Mouse (Mus musculus): ENCODE data around the gene Doc2b. TPM values are rescaled to one million over a fixed set of nuclear protein-coding genes. Genes with fewer than 3 reads are reported as not detected.

The Doc2b gene
- 10 to 100 TPM; 17.9 to 26.7 TPM for total RNA-seq (2021)
- long read RNA-seq, experiment 1, partial matches to known transcripts: 1 of 3 reads
- long read RNA-seq, experiment 1, other reads (novel, unspliced or antisense): 2 of 3 reads
- long read RNA-seq, experiment 2, full-length matches to known transcripts: 3 of 6 reads
- long read RNA-seq, experiment 2, partial matches to known transcripts: 3 of 6 reads
- long read RNA-seq, experiment 2, other reads (novel, unspliced or antisense): 0 of 6 reads

DNA sequence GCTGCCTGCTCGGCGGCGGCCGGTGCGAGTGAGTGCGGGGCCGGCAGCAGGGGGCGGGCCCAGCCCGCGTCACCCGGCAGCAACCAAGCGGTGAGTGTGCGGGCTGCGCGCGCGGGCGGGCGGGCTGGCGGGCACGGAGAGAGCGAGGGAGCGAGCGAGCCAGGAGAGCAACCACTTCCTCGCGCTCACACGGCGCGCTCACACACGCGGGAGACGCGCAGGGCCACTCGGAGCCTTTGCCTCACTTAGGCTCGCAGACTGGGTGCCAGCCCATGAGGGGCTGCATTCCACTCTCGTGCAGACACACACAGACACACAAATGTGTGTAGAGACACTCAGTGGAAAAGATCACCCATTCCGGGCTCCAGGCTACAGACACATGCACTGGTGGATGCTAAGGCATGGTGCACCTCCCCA, at the start of gene Doc2b:
Gene Doc2b (minus strand): TSS at position 21 of the 417 bp plus-strand sequence.
- intact Hi-C loops (cut with DNase I): loop anchor here (1.0 kb wide), 1 partner anchor 74 kb away; no protein-coding TSS in a partner anchor
- Histone ChIP-seq H3K27ac (peak within 1 kb of the TSS; percentile 40; the same call in 1 of the 2 replicates), H3K4me3 (peak within 1 kb of the TSS; percentile 47)
- peak; percentile 77 to 84 for DNase-seq (ENCODE audit: extremely low spot score in 1 of 2, low spot score in 2 of 2)
- TF ChIP-seq CTCF (IDR thresholded peaks at IDR 0.05): no peak

DNA sequence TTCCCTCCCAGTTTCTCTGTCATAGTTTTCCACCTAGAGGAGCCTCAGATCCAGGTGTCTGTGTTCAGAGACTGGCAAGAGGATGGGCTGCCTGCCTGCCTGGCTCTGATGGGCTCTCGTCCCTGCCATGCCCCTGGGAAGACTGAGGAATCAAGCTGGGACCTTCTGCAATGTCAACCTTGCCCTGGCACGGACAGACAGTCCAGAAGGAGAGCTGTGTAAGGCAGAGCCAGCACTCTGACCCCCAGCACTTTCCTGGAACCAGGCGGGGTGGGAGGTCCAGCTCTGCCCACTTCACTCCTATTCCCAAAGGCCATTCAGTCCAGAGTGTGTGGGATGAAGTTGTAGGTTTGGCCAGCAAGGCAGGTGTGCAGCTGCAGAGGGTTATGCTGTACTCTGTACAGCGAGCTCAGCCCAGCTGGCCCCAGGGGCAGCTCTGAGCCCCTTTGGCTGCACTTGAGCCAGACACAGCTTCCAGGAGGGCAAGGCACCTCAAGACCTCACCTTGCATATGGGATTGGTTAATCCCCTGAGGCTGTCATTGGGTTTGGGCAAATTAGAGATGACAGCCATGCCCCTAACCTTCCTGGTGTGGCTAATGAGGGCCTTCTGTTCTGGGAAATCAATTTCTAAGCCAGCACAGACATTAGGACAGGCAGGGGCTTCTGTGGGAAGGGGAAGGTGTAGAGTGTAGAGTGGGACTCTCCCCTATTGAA, 47.2 kb upstream of the Doc2b start:
- intact Hi-C loops (cut with DNase I): no loop called here
- no peak for TF ChIP-seq CTCF (IDR thresholded peaks at IDR 0.05)
- no peak overlapping the region for H3K27ac ChIP-seq
- DNase-seq (ENCODE audit: extremely low spot score in 1 of 2, low spot score in 2 of 2): no peak
- no peak overlapping the region for H3K4me3 ChIP-seq

DNA sequence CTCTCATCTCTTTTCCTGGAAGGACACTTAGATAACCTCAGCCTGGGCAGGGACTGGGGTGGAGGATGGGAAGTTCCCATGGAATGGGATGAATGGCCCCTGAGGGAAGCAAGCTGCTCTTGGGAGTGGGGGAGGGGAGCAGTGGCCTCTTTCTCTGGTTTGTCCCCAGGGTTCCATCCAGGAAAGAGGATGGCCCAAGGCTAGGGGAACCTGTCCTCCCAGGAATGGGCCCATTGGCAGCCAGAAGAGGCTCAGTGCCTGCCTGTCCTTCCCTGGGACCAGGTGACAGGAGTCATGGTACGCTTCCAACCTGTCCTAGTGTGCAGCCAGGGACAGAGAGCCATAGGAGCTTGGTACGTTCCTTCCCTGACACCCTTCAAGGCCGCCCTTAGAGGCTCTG, 45.7 kb upstream of the Doc2b start:
- Histone ChIP-seq H3K27ac (no peak overlapping the region), H3K4me3 (no peak overlapping the region)
- DNase-seq (ENCODE audit: extremely low spot score in 1 of 2, low spot score in 2 of 2): no peak
- no peak for TF ChIP-seq CTCF (IDR thresholded peaks at IDR 0.05)
- intact Hi-C loops (cut with DNase I): no loop called here

DNA sequence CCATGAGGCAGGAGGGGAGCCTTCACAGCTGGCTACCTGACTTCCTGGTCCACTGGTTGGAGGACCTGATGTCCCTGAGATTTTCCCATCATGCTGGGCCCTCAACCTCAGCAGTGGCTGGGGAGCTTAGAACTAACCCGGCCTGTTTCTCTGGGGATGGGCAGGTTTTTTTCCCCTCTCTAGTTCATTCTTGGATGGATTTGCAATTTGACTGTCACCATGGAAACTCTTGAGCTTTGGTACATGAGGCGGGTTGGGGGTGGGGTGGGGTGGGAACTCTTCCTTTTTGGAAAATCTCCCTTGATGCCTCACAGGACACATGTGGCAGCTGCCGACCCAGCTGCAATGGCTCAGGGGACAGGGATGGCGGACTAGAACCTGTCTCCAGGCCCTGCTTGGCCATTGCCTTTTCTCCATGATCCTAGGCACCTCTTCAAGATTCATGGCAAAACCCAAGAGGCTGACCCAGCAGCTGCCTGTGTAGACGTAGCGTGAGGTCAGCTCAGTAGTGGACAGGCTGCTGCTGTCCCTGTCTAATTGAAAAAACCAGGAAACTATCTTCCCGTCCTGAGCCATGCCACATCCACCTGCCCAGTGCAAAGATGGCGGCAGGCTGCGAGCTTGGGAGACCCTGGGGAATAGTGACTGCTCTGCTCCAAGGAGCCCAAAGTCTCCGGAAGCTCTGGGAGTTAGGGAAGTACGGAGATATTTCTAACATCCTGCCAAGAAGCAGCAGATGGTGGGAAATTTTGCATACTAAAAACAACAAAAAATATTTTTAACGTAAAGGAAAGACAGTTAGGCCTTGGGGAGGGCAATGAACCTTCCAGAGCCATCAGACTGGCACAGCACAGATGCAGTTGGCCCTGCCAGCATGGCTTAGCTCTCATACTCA, 43.9 kb upstream of the Doc2b start:
- no peak for DNase-seq (ENCODE audit: extremely low spot score in 1 of 2, low spot score in 2 of 2)
- intact Hi-C loops (cut with DNase I): no loop called here
- H3K4me3 ChIP-seq: no peak overlapping the region
- TF ChIP-seq CTCF (IDR thresholded peaks at IDR 0.05): no peak
- no peak overlapping the region for H3K27ac ChIP-seq

DNA sequence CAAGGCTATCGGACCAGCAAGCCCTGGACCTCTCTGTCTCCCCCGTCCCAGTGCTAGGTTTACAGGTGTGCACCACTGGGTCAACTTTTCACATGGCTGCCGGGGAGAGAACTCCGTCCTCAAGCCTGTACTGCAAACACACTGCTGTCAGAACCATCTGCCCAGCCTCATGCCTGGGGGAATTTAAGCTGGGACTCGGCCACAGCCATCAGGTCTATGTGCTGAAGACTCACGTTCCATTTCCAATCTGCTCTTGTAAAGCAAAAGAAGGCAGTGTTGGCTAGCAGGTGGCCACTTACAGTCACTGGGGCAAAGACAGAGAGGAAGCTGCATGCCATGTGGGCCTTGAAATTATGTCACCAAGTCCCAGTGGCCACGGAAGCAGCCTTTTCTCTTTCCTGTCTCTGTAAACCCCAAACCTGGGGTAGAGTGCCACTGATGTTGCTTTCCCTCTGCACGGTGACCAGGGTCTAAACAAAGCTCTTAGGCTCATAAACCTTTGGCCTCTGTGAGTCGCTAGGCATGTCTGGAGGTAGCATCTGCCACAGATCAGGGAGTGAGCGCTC, 43.1 kb upstream of the Doc2b start:
- intact Hi-C loops (cut with DNase I): no loop called here
- Histone ChIP-seq H3K4me3 (no peak overlapping the region), H3K27ac (no peak overlapping the region)
- DNase-seq (ENCODE audit: extremely low spot score in 1 of 2, low spot score in 2 of 2): no peak
- no peak for TF ChIP-seq CTCF (IDR thresholded peaks at IDR 0.05)

DNA sequence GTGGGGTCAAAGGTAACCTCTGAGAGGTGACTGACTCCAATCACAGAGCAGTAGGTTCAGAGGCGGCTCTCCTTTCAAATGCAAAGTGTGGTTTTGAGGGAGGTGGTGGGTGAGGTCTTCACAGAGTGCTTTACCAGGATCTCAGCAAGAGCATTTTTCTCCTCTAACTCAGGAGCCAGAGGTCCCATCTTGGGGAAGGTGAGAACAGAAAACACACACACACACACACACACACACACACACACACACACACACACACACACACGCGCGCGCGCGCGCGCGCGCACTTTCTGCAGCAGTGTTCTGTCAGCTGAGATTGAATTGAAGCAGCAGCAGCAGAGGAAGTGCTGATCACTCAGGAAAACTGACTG, 40.4 kb upstream of the Doc2b start:
- H3K4me3 ChIP-seq: no peak overlapping the region
- no peak for DNase-seq (ENCODE audit: extremely low spot score in 1 of 2, low spot score in 2 of 2)
- TF ChIP-seq CTCF (IDR thresholded peaks at IDR 0.05): no peak
- no peak overlapping the region for H3K27ac ChIP-seq
- intact Hi-C loops (cut with DNase I): no loop called here

DNA sequence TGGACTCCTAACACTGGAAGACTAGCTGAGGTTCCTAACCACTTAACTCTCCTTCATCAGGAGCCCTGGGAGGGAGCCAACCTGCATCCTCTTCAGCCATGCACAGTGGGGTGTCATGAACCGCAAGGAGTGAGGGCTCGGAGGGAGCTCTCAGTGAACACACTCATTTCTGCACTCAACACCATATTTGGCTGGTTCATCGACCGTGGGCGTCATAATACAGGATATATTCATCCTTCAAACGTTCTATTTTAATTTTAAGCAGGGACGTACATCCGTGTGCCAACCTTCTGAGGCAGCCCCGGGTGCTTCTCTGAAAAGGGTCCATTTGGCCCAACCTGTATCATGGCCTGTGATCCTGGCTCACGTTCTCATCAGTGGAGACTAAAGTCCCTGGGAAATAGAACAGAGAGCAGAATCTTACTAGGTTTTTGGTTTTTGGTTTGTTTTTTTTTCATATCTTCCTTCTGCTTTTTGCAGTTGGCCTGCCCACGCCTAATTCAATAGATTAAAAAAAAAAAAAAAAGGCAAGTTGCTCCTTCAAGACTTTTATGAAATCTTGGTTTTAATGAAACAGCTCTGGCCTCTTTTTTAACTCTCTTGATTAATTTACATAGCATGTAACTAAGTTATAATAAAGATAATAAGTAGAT, 39.9 kb upstream of the Doc2b start:
- Histone ChIP-seq H3K4me3 (no peak overlapping the region), H3K27ac (no peak overlapping the region)
- TF ChIP-seq CTCF (IDR thresholded peaks at IDR 0.05): no peak
- intact Hi-C loops (cut with DNase I): no loop called here
- peak in 1 of 2 experiments; percentile 49 for DNase-seq (ENCODE audit: extremely low spot score in 1 of 2, low spot score in 2 of 2)

DNA sequence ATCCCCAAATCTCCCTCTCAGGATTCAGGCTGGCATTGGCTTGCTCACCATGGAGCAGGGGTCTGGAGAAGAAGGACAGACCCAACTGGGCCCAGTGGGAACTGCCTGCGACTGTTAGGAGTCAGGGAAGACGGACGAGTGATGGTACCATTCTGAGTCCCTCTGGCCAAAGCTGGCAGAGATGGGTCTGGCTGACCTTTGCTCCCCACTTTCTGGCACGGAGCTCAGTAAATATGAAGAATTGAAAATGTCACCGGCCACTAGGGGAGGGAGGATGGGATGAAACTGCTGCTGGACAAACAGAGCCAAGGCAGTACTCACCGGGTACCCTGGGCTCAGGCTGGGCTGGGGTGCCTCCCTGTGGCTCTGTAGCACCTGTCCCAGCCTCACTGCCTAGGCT, 37.2 kb upstream of the Doc2b start:
- H3K27ac ChIP-seq: no peak overlapping the region
- intact Hi-C loops (cut with DNase I): no loop called here
- H3K4me3 ChIP-seq: no peak overlapping the region
- no peak for DNase-seq (ENCODE audit: extremely low spot score in 1 of 2, low spot score in 2 of 2)
- TF ChIP-seq CTCF (IDR thresholded peaks at IDR 0.05): no peak

DNA sequence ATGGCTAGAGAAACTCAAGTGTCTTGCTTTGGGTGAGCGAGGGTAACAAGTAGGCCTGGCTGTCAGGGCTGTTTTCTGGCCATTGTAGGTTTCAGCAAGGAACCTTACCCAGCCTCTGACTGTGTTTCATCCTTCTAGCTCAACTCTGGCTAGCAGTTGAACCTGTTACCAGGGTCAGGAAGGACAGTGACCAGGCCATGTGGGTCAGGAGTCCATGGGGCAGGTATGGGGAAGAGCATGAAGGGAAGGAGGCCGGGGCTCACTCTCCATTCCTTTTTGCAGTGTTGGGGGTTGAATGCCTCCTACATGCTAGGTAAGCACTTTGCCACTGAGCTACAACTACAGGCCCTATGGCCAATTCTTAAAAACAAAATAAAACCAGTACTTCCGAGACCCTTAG, 34.5 kb upstream of the Doc2b start:
- intact Hi-C loops (cut with DNase I): no loop called here
- no peak for DNase-seq (ENCODE audit: extremely low spot score in 1 of 2, low spot score in 2 of 2)
- TF ChIP-seq CTCF (IDR thresholded peaks at IDR 0.05): no peak
- Histone ChIP-seq H3K4me3 (no peak overlapping the region), H3K27ac (no peak overlapping the region)

DNA sequence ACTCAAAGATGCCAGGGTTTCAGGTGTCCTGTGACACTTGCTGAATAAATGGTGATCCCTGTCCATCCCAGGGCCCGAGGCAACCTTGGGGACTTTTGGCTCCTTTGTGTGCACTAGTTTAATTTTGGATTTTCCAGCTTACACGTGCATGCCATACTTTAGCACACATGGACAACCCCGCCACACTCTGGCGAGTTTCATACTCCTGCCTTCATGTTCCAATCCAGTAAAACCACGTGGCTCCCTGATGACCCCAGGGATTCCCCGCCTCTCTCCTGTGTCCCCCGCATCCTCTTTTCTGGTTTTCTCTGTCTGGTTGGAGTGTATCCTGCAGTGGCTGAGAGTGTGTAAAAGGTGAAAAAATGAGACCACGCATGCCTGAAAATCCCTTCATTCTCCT, 31.6 kb upstream of the Doc2b start:
- DNase-seq (ENCODE audit: extremely low spot score in 1 of 2, low spot score in 2 of 2): no peak
- TF ChIP-seq CTCF (IDR thresholded peaks at IDR 0.05): no peak
- H3K27ac ChIP-seq: no peak overlapping the region
- H3K4me3 ChIP-seq: no peak overlapping the region
- intact Hi-C loops (cut with DNase I): no loop called here

DNA sequence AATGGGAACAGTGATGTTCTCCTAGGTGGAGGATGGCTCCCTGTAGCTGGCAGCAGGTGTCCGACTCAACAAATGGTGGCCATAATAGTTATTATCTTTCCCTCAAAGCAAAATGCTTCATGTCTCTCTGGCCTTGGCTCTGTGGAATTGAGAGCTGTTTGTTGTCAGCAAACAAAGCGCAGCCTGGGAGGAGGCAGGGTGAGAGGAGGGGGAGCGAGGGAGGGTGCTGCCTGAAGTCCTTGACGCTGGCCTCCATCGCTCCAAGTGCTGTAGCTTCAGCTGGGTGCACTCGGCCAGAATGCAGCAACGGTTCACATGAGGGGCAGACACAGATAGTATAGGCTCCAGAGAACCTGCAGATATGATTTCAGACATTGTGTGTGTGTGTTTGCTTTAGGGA, 27.7 kb upstream of the Doc2b start:
- intact Hi-C loops (cut with DNase I): no loop called here

More for the DNA sequence above, 27.7 kb upstream of the Doc2b start:
- H3K4me3 ChIP-seq: no peak overlapping the region
- no peak for TF ChIP-seq CTCF (IDR thresholded peaks at IDR 0.05)
- DNase-seq (ENCODE audit: extremely low spot score in 1 of 2, low spot score in 2 of 2): no peak
- no peak overlapping the region for H3K27ac ChIP-seq

All from left cerebral cortex, adult 2 months (tissue).